Mouse (Mus musculus) testis, adult 2 months (tissue): Measurements from ENCODE around the gene Dpp3.

Source experiments
- CTCF ChIP-seq: fragments of 200-500 bp; IDR thresholded peaks from 2 replicates; pipeline ENCODE4 v1.5.1; 2012; ENCODE audit warnings: low read depth, mild to moderate bottlenecking, inconsistent platforms, low read length, moderate library complexity; ENCODE audit not compliant: control insufficient read depth, insufficient read depth, insufficient replicate concordance
- POLR2A ChIP-seq: fragments of 200-500 bp; IDR thresholded peaks from 2 replicates; pipeline ENCODE4 v1.6.1; 2012; ENCODE audit warnings: low read depth, mild to moderate bottlenecking, inconsistent platforms, low read length, moderate library complexity; ENCODE audit not compliant: control insufficient read depth

- no peak for TF ChIP-seq CTCF
- TF ChIP-seq POLR2A, result no peak
Measured at GRCm38 (mm10) chr19:4943253-4943588, 15.1 kb upstream of the Dpp3 start.
